Mouse (Mus musculus) heart, embryonic 10.5 days (tissue): ENCODE data around the gene 4933402J07Rik. TPM values are rescaled to one million over a fixed set of nuclear protein-coding genes. Genes with fewer than 3 reads are reported as not detected.

Experiments used
- DNase-seq: peaks from one replicate; pipeline ENCODE4 v3.0.0-alpha.2; 2017; ENCODE audit warnings: low spot score
- H3K27ac ChIP-seq: fragments of 300-500 bp; sonication (generic); 2 replicates; pipeline ENCODE4 v1.5.1; 2016; ENCODE audit warnings: mild to moderate bottlenecking
- H3K27me3 ChIP-seq: fragments of 300-500 bp; sonication (generic); 2 replicates; pipeline ENCODE4 v1.6.1; 2016; ENCODE audit warnings: mild to moderate bottlenecking; ENCODE audit not compliant: poor library complexity, insufficient read depth, severe bottlenecking
- H3K36me3 ChIP-seq: fragments of 300-500 bp; sonication (generic); 2 replicates; pipeline ENCODE4 v1.6.1; 2016; ENCODE audit warnings: mild to moderate bottlenecking, moderate library complexity
- H3K4me1 ChIP-seq: fragments of 300-500 bp; sonication (generic); 2 replicates; pipeline ENCODE4 v1.6.1; 2016; ENCODE audit warnings: mild to moderate bottlenecking
- H3K4me3 ChIP-seq: fragments of 300-500 bp; sonication (generic); 2 replicates; pipeline ENCODE4 v1.5.1; 2016; ENCODE audit warnings: mild to moderate bottlenecking, moderate library complexity
- H3K9me3 ChIP-seq: fragments of 300-500 bp; sonication (generic); 2 replicates; pipeline ENCODE4 v1.6.1; 2016; ENCODE audit warnings: mild to moderate bottlenecking, moderate library complexity
- WGBS: fragments of 180-500 bp; shearing (Covaris S2); methylation state at CpG from one replicate; pipeline ENCODE4 v1.1.7; 2016; 5-methylcytosine and 5-hydroxymethylcytosine counted together
- polyA plus RNA-seq: library from polyadenylated mRNA; unstranded; fragments of >200 nt; fragmentation: Nextera tagmentation; extraction: Ambion mirVana; gene quantifications from 2 replicates; pipeline ENCODE4 v1.2.1, GENCODE M21; 2016

Gene 4933402J07Rik
- polyA plus RNA-seq, 1 experiment from 2014 or later, result not detected

- 58% methylated on average over 7 of the region's 7 CpGs for WGBS
These were observed 68.1 kb downstream of the 4933402J07Rik start for GRCm38 (mm10) chr8:87631776-87632175.

GRCm38 (mm10) chr8:87636226-87636742 is 72.6 kb downstream of the 4933402J07Rik start:
- no peaks in the 10 kb centered on the region for H3K36me3 ChIP-seq
- no peak for DNase-seq
- no peak overlapping the region for H3K27ac ChIP-seq
- H3K4me3 ChIP-seq, result no peak overlapping the region
- no peaks in the 10 kb centered on the region; the same call in 1 of the 2 replicates for H3K27me3 ChIP-seq
- peaks cover 12% of the 10 kb centered on the region for H3K4me1 ChIP-seq
- WGBS, result 66% methylated on average over 11 of the region's 11 CpGs
- H3K9me3 ChIP-seq, result no peaks in the 10 kb centered on the region

More at GRCm38 (mm10) chr8:87631776-87632175, 68.1 kb downstream of the 4933402J07Rik start:
- no peaks in the 10 kb centered on the region for H3K36me3 ChIP-seq
- no peaks in the 10 kb centered on the region for H3K9me3 ChIP-seq
- H3K27me3 ChIP-seq, result peaks cover 5% of the 10 kb centered on the region
- H3K4me1 ChIP-seq, result peaks cover 12% of the 10 kb centered on the region
- no peak overlapping the region for H3K4me3 ChIP-seq
- H3K27ac ChIP-seq, result no peak overlapping the region
- no peak for DNase-seq

Other genes with a start within 250 kb of the 4933402J07Rik start
- gene Cbln1, start 91.2 kb upstream of the 4933402J07Rik start, polyA plus RNA-seq, result 0.16 and 0.85 TPM in 2 replicates